Mouse (Mus musculus): ENCODE measurements around the gene Ggta1.

Ggta1 gene

GRCm38 (mm10) chr2:35432472-35432871 is 30.6 kb downstream of the Ggta1 start:
- no peak for DNase-seq

GRCm38 (mm10) chr2:35432011-35432410 is 31.0 kb downstream of the Ggta1 start:
- DNase-seq, result no peak

- no peak for DNase-seq
Measured at GRCm38 (mm10) chr2:35430806-35431205, 32.2 kb downstream of the Ggta1 start.

DNA sequence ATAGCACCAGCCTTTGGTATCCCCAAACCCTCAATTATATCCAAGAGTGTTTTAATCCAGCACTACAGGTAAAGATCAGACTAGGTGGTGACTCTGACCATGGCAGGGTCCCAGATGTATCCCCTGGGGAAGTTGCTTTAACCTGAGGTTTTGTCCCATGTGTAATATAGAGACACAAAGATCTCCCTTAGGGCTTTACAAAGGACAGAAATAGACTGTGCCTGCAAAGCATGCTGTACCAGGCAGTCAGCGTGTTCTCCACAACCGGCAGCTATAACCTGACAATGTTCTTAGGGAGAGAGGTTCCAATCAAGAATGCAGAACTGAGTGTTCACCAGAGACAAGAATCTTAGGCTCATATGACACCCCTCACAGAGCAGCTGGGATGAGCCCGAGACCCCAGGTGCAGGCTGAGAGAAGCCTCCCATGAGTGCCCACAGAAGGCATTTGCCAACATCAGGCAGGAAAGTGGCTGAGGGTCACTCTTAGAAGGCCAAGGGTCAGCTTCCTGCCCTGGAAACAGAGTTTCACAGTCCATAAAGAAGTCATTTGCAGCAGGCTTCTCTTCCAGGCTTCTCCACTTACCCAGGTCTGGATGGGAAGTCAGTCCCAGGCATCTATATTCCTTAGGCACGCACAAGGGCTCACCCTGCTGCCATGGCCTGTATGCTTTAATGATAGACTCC is 34.3 kb downstream of the Ggta1 start:
- no peak for DNase-seq

DNA sequence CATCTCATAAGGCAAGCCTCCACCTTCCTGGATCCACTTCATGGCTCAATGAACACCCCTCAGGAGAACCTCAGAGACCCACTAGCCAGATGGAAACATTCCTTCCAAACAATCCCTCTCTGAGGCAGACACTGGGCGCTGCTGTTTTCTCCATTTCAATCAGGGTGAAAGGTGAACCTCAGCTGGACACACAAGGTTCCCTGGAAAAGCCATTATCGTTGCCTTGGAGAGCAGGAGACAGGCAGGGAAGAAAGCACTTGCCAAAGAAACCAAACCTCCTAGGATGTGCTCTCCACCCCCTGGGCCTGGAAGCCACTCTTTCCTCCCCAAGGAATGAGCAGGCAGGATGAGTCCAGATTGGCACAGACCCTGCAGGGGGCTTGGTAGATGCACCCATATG is 35.5 kb downstream of the Ggta1 start:
- no peak for DNase-seq

DNA sequence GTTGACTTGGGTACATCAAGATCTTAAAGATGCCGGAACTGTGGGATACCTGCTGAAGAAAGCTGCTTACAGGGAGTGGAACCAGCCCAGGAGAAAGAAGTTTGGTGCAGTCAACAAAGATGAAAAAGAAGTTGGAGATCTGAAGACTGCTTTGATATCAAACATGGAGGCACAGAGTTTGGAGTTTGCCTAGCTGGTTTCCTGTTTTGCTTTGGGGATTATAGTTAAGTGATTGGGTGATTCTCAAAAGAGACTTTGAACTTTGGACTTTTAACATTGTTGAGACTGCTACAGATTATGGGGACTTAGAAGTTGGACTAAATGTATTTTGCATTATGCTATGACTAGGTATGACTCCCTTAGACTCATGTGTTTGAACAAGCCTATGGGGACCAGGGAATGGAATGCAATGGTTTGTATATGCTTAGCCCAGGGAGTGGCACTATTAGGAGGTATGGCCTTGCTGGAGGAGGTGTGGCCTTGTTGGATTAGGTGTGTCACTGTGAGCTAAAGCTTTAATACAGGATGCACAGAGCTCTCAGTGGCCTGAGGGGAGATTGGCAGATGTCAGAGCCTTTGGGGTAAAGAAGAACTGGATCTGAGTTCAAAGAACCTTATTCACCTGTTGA is 39.2 kb downstream of the Ggta1 start:
- DNase-seq, result no peak

GRCm38 (mm10) chr2:35422384-35422783 is 40.6 kb downstream of the Ggta1 start:
- DNase-seq, result no peak

DNA sequence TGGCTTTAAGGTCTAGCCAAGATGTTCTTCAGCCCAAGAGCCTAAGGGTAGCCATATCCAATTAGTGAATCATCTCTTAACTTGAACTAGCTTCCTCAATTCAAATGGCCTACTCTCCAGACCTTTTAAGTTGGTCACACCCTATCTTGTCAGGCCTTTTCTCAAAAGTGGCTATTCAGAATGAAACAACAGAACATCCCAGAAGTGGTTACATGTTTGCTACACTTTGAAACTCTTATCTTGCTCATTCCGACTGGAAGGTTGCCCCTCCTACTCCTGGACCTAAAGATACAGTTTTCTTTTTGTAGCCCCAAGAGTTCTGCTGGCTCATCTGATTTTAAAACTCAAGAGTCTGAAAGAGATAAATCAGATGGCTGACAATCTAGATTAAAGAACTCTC is 42.4 kb downstream of the Ggta1 start:
- no peak for DNase-seq

- DNase-seq, result no peak
Measured at GRCm38 (mm10) chr2:35419671-35420070, 43.4 kb downstream of the Ggta1 start.

GRCm38 (mm10) chr2:35419243-35419642 is 43.8 kb downstream of the Ggta1 start:
- DNase-seq, result no peak

DNA sequence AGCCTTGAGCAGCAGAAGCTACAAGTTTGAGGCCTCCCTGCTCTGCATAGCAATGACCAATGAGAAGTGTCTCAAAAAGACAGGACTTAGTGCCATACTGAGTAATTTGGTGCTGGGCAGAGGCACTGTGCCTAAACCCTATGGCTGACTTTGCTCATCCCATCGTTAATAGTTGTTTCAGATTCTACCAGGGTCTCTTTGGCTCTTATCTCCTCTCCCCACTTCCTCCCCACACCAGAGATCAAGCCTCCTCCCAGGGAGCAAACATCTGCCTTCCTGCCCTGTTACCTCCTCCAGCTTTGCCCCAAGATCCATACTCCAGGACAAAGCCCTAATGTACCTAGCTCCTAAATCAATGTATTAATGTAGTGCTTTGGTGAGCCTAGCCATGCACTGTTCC is 45.8 kb downstream of the Ggta1 start:
- DNase-seq, result no peak

DNA sequence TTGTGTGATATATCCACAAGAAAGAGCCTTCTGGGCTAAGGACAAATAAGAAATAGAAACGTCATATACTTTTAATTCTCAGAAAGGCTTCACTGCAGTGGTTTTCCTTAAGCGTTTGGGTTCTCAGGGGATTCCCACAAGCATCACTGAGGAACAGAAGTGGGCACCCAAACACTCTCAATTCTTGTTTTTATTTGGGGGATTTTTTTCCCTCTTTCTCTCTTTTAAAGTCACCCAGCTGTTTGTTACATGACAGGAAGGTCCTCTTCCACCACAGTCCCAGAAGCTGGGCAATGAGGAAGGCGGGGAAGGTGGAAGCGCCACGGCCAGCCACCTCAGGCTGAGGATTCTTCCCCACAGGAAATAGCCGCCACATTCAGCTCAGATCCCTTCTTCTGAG is 46.6 kb downstream of the Ggta1 start:
- no peak for DNase-seq

GRCm38 (mm10) chr2:35412810-35413209 is 50.2 kb downstream of the Ggta1 start:
- DNase-seq, result no peak

DNA sequence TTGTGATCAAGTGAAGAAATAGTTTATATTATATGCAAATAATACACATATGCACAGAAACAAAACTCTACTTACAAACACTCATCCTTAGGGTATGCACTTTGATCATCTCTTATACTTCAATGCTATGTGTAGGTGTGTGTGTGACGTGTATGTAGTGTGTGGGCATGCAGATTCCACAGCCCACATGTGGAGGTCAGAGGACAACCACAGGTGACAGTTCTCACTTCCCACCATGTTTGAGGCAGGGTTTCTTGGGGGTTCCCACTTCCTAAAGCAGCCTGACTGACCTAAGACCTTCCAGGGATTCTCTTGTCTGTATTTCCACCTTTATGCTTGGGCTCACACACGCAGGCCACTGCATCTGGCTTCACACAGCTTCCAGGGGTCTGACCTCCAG is 50.8 kb downstream of the Ggta1 start:
- DNase-seq, result no peak

DNA sequence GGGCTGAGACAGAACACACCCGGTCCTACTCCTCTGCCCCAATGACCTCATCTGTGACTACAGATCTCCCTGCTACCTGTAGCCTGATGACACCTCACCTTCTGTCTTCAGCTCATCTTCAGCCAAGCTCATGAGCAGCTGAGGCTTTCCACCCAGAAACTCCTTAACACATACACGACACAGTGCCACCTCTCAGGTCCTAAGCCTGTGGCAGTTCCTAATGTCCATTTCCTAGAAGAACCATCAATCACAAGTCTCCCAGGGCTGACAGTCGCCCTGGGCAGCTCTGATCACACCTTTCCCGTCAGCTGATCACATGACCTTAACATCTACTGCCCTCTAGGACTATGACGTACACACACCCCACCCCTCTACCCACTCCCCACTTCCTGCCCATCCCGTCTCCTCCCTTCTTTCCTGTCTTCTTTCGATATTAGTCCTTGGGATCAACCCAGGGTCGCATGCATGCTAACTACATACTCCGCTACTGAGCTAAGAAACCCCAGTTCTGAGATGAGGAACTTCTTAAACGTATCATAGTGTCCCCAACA is 51.3 kb downstream of the Ggta1 start:
- no peak for DNase-seq

- DNase-seq, result no peak
Measured at GRCm38 (mm10) chr2:35409466-35409865, 53.6 kb downstream of the Ggta1 start.

DNA sequence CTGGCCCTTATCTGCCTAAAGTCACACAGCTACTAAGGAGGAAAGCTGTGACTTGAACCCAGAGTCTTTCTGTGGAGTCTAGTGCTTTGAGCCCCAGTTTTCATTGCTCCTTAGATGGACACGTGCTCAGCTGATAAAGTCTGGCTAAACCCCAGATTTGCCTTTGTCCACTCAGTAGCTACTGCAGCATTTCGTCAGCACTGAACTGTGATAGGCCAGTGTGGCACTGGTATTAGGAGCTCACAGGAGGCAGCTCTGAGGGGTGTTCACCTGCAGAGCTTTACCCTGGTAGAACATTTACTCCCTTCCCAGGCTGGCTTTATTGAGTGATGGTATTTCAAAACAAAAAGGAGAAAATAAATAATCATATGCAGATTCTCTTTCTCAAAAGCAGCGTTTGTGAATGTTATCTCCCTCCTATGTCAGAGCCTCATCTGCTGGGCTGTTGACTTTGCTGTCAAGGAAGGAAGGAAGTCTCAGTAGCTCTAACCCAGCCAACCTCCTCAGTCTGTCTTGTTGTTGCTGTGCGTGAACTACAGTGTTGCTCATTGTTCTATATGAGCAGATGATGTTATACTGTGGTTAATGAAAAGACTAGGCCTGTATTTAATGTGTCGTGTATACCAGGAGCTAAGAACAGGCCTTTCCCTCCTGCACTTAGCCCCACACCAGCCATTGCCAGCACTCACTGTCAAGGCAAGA is 54.5 kb downstream of the Ggta1 start:
- no peak for DNase-seq

- DNase-seq, result no peak
Measured at GRCm38 (mm10) chr2:35407878-35408277, 55.2 kb downstream of the Ggta1 start.

- no peak for DNase-seq
Measured at GRCm38 (mm10) chr2:35407266-35407665, 55.8 kb downstream of the Ggta1 start.

GRCm38 (mm10) chr2:35406611-35407010 is 56.4 kb downstream of the Ggta1 start:
- no peak for DNase-seq

GRCm38 (mm10) chr2:35402391-35402790 is 60.6 kb downstream of the Ggta1 start:
- DNase-seq, result no peak

DNA sequence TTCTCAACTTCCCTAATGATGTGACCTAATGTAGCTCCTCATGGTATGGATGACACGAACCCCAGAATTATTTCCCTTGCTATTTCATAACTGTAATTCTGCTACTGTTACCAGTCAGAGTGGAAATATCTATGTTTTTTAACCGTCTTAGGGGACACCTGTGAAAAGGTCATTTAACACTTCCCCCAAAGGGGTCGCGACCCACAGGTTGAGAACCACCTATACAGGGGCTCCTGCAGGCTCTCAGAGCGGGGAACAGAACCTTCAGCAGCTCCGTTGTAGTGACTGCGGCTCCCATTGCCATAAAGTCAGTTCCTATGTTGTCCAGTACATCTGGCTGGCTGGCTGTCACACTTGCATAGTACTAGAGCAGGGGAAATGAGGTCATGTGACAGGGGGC is 62.3 kb downstream of the Ggta1 start:
- DNase-seq, result no peak

GRCm38 (mm10) chr2:35398184-35398828 is 64.7 kb downstream of the Ggta1 start:
- DNase-seq, result no peak

Measured in right cerebral cortex, postnatal 14 days (tissue).